In the genomic region with DNA sequence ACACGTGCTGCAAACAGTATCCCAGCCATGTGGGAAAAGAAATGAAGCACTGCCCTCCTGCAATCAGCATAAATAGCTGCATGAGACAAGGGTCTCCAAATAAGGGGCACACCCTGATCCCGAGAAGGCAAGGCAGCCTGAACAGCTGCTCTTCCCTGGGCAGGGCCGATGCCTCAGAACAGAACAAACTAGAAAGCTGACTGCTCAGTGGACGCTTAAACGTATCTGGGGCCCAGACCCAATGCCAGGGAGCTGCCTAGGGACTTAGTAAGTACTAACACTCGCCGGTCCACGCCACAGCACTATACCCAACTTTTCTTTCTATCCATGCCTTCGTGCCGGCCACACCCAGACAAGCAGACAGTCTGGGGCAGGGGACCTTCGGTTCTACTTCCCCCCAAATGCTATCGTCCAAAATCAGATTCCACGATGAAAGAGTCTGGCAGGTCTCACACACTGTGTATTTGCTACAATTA, we compare ENCODE assay signal across 9 mouse cellular contexts. TPM values are rescaled to one million over a fixed set of nuclear protein-coding genes. Genes with fewer than 3 reads are reported as not detected.
DNase-seq lines count a peak whose midpoint lies in the region; ATAC-seq and TF ChIP-seq lines count a peak whose summit lies in the region.
"Had no signal": no experiment of that assay in that cellular context is flagged by ENCODE, and none has a peak within 500 bp of the region (broad histone marks: within the 10 kb centered on the region; RNA-seq: fewer than 3 reads in every experiment).

No protein-coding gene starts in this region.

- H3K9me3 ChIP-seq in limb, embryonic 13.5 days = no peaks in the 10 kb centered on the region
- H3K9me3 ChIP-seq in stomach, embryonic 16.5 days (replicated peaks; ENCODE audit: control insufficient read depth, low read length) = no peaks in the 10 kb centered on the region

- peak overlapping the region; percentile 84 for H3K27ac ChIP-seq in spleen, adult 2 months (ENCODE audit: insufficient read depth, low read length)
- H3K27ac ChIP-seq in limb, embryonic 13.5 days = no peak overlapping the region; the same call in 1 of the 2 replicates
- peak overlapping the region; percentile 94 for H3K27ac ChIP-seq in stomach, embryonic 16.5 days (ENCODE audit: low read length)

- WGBS in spleen, adult 2 months = 11% methylated on average over 13 of the region's 13 CpGs
- WGBS in limb, embryonic 13.5 days = 69% methylated on average over 13 of the region's 13 CpGs
- WGBS in stomach, embryonic 16.5 days = 45% methylated on average over 13 of the region's 13 CpGs

- peaks cover 22% of the 10 kb centered on the region; the same call in 1 of the 2 replicates for H3K4me1 ChIP-seq in spleen, adult 2 months (ENCODE audit: control insufficient read depth, insufficient read depth, insufficient read length)
- peaks cover 68% of the 10 kb centered on the region for H3K4me1 ChIP-seq in limb, embryonic 13.5 days
- peaks cover 47% of the 10 kb centered on the region for H3K4me1 ChIP-seq in stomach, embryonic 16.5 days (ENCODE audit: control insufficient read depth, insufficient read depth, low read length)

- H3K9ac ChIP-seq in limb, embryonic 13.5 days = peak overlapping the region; percentile 98
- peak overlapping the region; percentile 99 for H3K9ac ChIP-seq in stomach, embryonic 16.5 days (ENCODE audit: low read length)

- ATAC-seq in limb, embryonic 13.5 days (ENCODE audit: low FRiP score, low read depth) = no peak
- no peak for ATAC-seq in stomach, embryonic 16.5 days (ENCODE audit: insufficient read depth, low FRiP score)

- no peaks in the 10 kb centered on the region for H3K27me3 ChIP-seq in spleen, adult 2 months (ENCODE audit: control insufficient read depth, insufficient read depth, low read length)
- no peaks in the 10 kb centered on the region for H3K27me3 ChIP-seq in limb, embryonic 13.5 days
- no peaks in the 10 kb centered on the region for H3K27me3 ChIP-seq in stomach, embryonic 16.5 days (ENCODE audit: control insufficient read depth, insufficient read depth, low read length)

- TF ChIP-seq POLR2A in spleen, adult 2 months (IDR thresholded peaks at IDR 0.05; ENCODE audit: low read depth, low read length) = no peak

- TF ChIP-seq CTCF in spleen, adult 2 months (IDR thresholded peaks at IDR 0.05; ENCODE audit: extremely low read depth, insufficient read depth, insufficient read length, insufficient replicate concordance) = no peak

- H3K36me3 ChIP-seq in spleen, adult 2 months (ENCODE audit: control insufficient read depth, insufficient read depth, low read length) = peaks cover 6% of the 10 kb centered on the region
- H3K36me3 ChIP-seq in limb, embryonic 13.5 days = peaks cover 24% of the 10 kb centered on the region
- peaks cover 7% of the 10 kb centered on the region for H3K36me3 ChIP-seq in stomach, embryonic 16.5 days (ENCODE audit: control insufficient read depth, insufficient read depth, low read length)

- peak overlapping the region; percentile 37; the same call in 1 of the 2 replicates for H3K4me3 ChIP-seq in spleen, adult 2 months (ENCODE audit: extremely low read depth, insufficient read depth, insufficient read length)
- H3K4me3 ChIP-seq in limb, embryonic 13.5 days = peak overlapping the region; percentile 98
- H3K4me3 ChIP-seq in stomach, embryonic 16.5 days (replicated peaks; ENCODE audit: low read length) = peak overlapping the region; percentile 100

- H3K4me2 ChIP-seq in limb, embryonic 13.5 days (replicated peaks) = peak overlapping the region; percentile 88
- H3K4me2 ChIP-seq in stomach, embryonic 16.5 days (ENCODE audit: low read depth, low read length) = peak overlapping the region; percentile 72

- DNase-seq in gastrocnemius, adult 18-20 months (ENCODE audit: low spot score) = peak; percentile 61
- DNase-seq in gastrocnemius, postnatal 4 days (ENCODE audit: low spot score in 2 of 2) = no peak
- no peak for DNase-seq in spleen, adult 2 months (ENCODE audit: low read depth in 1 of 2, low spot score in 2 of 2)
- no peak for DNase-seq in spleen, adult 18-20 months
- no peak for DNase-seq in left cerebral cortex, postnatal 14 days (ENCODE audit: low spot score in 2 of 2)
- DNase-seq in testis, postnatal 10 days (ENCODE audit: low spot score) = no peak

- intact Hi-C loops in left cerebral cortex, postnatal 14 days (cut with DNase I) = no loop called here

RNA-seq across cellular contexts. Expression of a gene that starts 2.8 kb away (rescaled TPM):
- 100 to 1,000 TPM; 149 to 158 TPM for total RNA-seq in gastrocnemius, adult 18-20 months (2021)
- 100 to 1,000 TPM; 198 to 217 TPM for total RNA-seq in gastrocnemius, postnatal 4 days (2021)
- 39.1 and 44.0 TPM in 2 replicates for polyA plus RNA-seq in spleen, adult 2 months (2012; rRNA removed)
- polyA plus RNA-seq in limb, embryonic 13.5 days (2015; fragmentation: Nextera tagmentation; extraction: Ambion mirVana) = 66.1 and 78.1 TPM in 2 replicates
- polyA plus RNA-seq in stomach, embryonic 16.5 days (2015; fragmentation: Nextera tagmentation; extraction: Ambion mirVana) = 66.2 and 68.8 TPM in 2 replicates
- 10 to 100 TPM; 67.9 to 77.9 TPM for total RNA-seq in left cerebral cortex, postnatal 14 days (2021)

RNA-seq across cellular contexts. Expression of a gene that starts 20.4 kb away (rescaled TPM):
- 10 to 100 TPM; 11.1 to 12.4 TPM for total RNA-seq in gastrocnemius, adult 18-20 months (2021)
- total RNA-seq in gastrocnemius, postnatal 4 days (2021) = 10 to 100 TPM; 19.9 to 20.3 TPM
- polyA plus RNA-seq in spleen, adult 2 months (2012; rRNA removed) = 38.7 and 44.4 TPM in 2 replicates
- polyA plus RNA-seq in limb, embryonic 13.5 days (2015; fragmentation: Nextera tagmentation; extraction: Ambion mirVana) = 45.5 and 47.1 TPM in 2 replicates
- polyA plus RNA-seq in stomach, embryonic 16.5 days (2015; fragmentation: Nextera tagmentation; extraction: Ambion mirVana) = 22.2 and 25.4 TPM in 2 replicates
- total RNA-seq in left cerebral cortex, postnatal 14 days (2021) = 10 to 100 TPM; 23.4 to 28.1 TPM

RNA-seq across cellular contexts. Expression of a gene that starts 36.0 kb away (rescaled TPM):
- 10 to 100 TPM; 74.2 to 75.3 TPM for total RNA-seq in gastrocnemius, adult 18-20 months (2021)
- 10 to 100 TPM; 74.6 to 78.1 TPM for total RNA-seq in gastrocnemius, postnatal 4 days (2021)
- 30.6 and 33.4 TPM in 2 replicates for polyA plus RNA-seq in spleen, adult 2 months (2012; rRNA removed)
- polyA plus RNA-seq in limb, embryonic 13.5 days (2015; fragmentation: Nextera tagmentation; extraction: Ambion mirVana) = 56.5 and 56.9 TPM in 2 replicates
- 50.8 and 53.3 TPM in 2 replicates for polyA plus RNA-seq in stomach, embryonic 16.5 days (2015; fragmentation: Nextera tagmentation; extraction: Ambion mirVana)
- 1 to 10 TPM; 5.9 to 6.8 TPM for total RNA-seq in left cerebral cortex, postnatal 14 days (2021)

RNA-seq across cellular contexts. Expression of a gene that starts 39.0 kb away (rescaled TPM):
- 1 to 10 TPM in 1 of 2 experiments, under 1 TPM in 1; 0.50 to 1.2 TPM for total RNA-seq in gastrocnemius, adult 18-20 months (2021)
- 1 to 10 TPM; 4.2 to 5.1 TPM for total RNA-seq in gastrocnemius, postnatal 4 days (2021)
- polyA plus RNA-seq in spleen, adult 2 months (2012; rRNA removed) = 0.72 and 1.5 TPM in 2 replicates
- polyA plus RNA-seq in limb, embryonic 13.5 days (2015; fragmentation: Nextera tagmentation; extraction: Ambion mirVana) = 0.75 and 0.91 TPM in 2 replicates
- polyA plus RNA-seq in stomach, embryonic 16.5 days (2015; fragmentation: Nextera tagmentation; extraction: Ambion mirVana) = 0.65 and 1.4 TPM in 2 replicates
- total RNA-seq in left cerebral cortex, postnatal 14 days (2021) = 100 to 1,000 TPM; 179 to 209 TPM
- total RNA-seq: common myeloid progenitor, adult 5-6 weeks had no signal

RNA-seq across cellular contexts. Expression of a gene that starts 57.1 kb away (rescaled TPM):
- not detected for total RNA-seq in gastrocnemius, adult 18-20 months (2021)
- total RNA-seq in gastrocnemius, postnatal 4 days (2021) = not detected
- polyA plus RNA-seq in spleen, adult 2 months (2012; rRNA removed) = not detected in 2 replicates
- 43.3 and 44.1 TPM in 2 replicates for polyA plus RNA-seq in limb, embryonic 13.5 days (2015; fragmentation: Nextera tagmentation; extraction: Ambion mirVana)
- polyA plus RNA-seq in stomach, embryonic 16.5 days (2015; fragmentation: Nextera tagmentation; extraction: Ambion mirVana) = 20.2 and 27.8 TPM in 2 replicates
- total RNA-seq in left cerebral cortex, postnatal 14 days (2021) = not detected

Comparison
In these comparisons a context has a peak if more than half of its experiments do, and no peak if none do; other contexts are left out.
1. H3K4me3 ChIP-seq: peak in every context shown above with its lines; median percentile 100 in stomach, embryonic 16.5 days; 98 in limb, embryonic 13.5 days; 37 in spleen, adult 2 months.
2. RNA of a gene that starts 36.0 kb away (total RNA-seq): 74.6 to 78.1 TPM in gastrocnemius, postnatal 4 days and 74.2 to 75.3 TPM in gastrocnemius, adult 18-20 months; 5.9 to 6.8 TPM in left cerebral cortex, postnatal 14 days; every median in the first group is over 4 times any median in the second.